Mouse (Mus musculus): ENCODE data around the gene Bcorl1.

- TF ChIP-seq CTCF (IDR thresholded peaks at IDR 0.05; ENCODE audit: extremely low read depth, insufficient read depth, insufficient read length, insufficient replicate concordance) = no peak
- TF ChIP-seq POLR2A (IDR thresholded peaks at IDR 0.05; ENCODE audit: low read depth, low read length) = no peak
Measured at GRCm38 (mm10) chrX:48455018-48455417, 113.9 kb downstream of the Bcorl1 start.
